Mouse (Mus musculus): ENCODE measurements around the gene Gm43064. TPM values are rescaled to one million over a fixed set of nuclear protein-coding genes. Genes with fewer than 3 reads are reported as not detected.
A peak's percentile ranks its signal among the peaks of the same experiment; 100 is the strongest.

Gene Gm43064
- total RNA-seq (2021), result under 1 TPM in 1 of 2 experiments, not detected in 1; 0.62 TPM
- long read RNA-seq, experiment 1, result 0 reads
- long read RNA-seq, experiment 2, result 0 reads

- intact Hi-C loops (cut with DNase I), result loop anchor here (1.0 kb wide), 1 partner anchor 18 kb away; the partner anchor contains the start of gene Hipk1
- DNase-seq (ENCODE audit: low spot score in 2 of 2), result peak; percentile 88 to 91
Measured at GRCm38 (mm10) chr3:103808891-103809798, at the start of gene Gm43064, which contains the start of the genes Dclre1b and Ap4b1. Gene Gm43064 (plus strand): TSS chr3:103809573. Gene Dclre1b (minus strand): TSS chr3:103809444. Gene Ap4b1 (plus strand): TSS chr3:103809520.

GRCm38 (mm10) chr3:103766789-103767188 is 42.6 kb upstream of the Gm43064 start:
- no peak for DNase-seq (ENCODE audit: low spot score in 2 of 2)
- intact Hi-C loops (cut with DNase I), result no loop called here

- peak; percentile 15 to 28 for DNase-seq (ENCODE audit: low spot score in 2 of 2)
- intact Hi-C loops (cut with DNase I), result no loop called here
Measured at GRCm38 (mm10) chr3:103771531-103772130, 37.7 kb upstream of the Gm43064 start.

- intact Hi-C loops (cut with DNase I), result no loop called here
- DNase-seq (ENCODE audit: low spot score in 2 of 2), result no peak
Measured at GRCm38 (mm10) chr3:103772846-103773245, 36.5 kb upstream of the Gm43064 start.

- DNase-seq (ENCODE audit: low spot score in 2 of 2), result no peak
- intact Hi-C loops (cut with DNase I), result no loop called here
Measured at GRCm38 (mm10) chr3:103773508-103773907, 35.9 kb upstream of the Gm43064 start.

GRCm38 (mm10) chr3:103774009-103774408 is 35.4 kb upstream of the Gm43064 start:
- intact Hi-C loops (cut with DNase I), result no loop called here
- no peak for DNase-seq (ENCODE audit: low spot score in 2 of 2)

GRCm38 (mm10) chr3:103777940-103778339 is 31.4 kb upstream of the Gm43064 start:
- DNase-seq (ENCODE audit: low spot score in 2 of 2), result peak in 1 of 2 experiments; percentile 22

GRCm38 (mm10) chr3:103778660-103779059 is 30.7 kb upstream of the Gm43064 start:
- intact Hi-C loops (cut with DNase I), result no loop called here
- no peak for DNase-seq (ENCODE audit: low spot score in 2 of 2)

More at GRCm38 (mm10) chr3:103777940-103778339, 31.4 kb upstream of the Gm43064 start:
- intact Hi-C loops (cut with DNase I), result no loop called here

- no peak for DNase-seq (ENCODE audit: low spot score in 2 of 2)
- intact Hi-C loops (cut with DNase I), result no loop called here
Measured at GRCm38 (mm10) chr3:103779183-103779582, 30.2 kb upstream of the Gm43064 start.

GRCm38 (mm10) chr3:103780271-103780670 is 29.1 kb upstream of the Gm43064 start:
- no peak for DNase-seq (ENCODE audit: low spot score in 2 of 2)
- intact Hi-C loops (cut with DNase I), result no loop called here

GRCm38 (mm10) chr3:103780777-103781176 is 28.6 kb upstream of the Gm43064 start:
- intact Hi-C loops (cut with DNase I), result no loop called here
- no peak for DNase-seq (ENCODE audit: low spot score in 2 of 2)

GRCm38 (mm10) chr3:103782844-103783609 is 26.3 kb upstream of the Gm43064 start:
- no peak for DNase-seq (ENCODE audit: low spot score in 2 of 2)
- intact Hi-C loops (cut with DNase I), result no loop called here

- no peak for DNase-seq (ENCODE audit: low spot score in 2 of 2)
- intact Hi-C loops (cut with DNase I), result no loop called here
Measured at GRCm38 (mm10) chr3:103787225-103787624, 22.1 kb upstream of the Gm43064 start.

GRCm38 (mm10) chr3:103789096-103789495 is 20.3 kb upstream of the Gm43064 start:
- intact Hi-C loops (cut with DNase I), result no loop called here
- DNase-seq (ENCODE audit: low spot score in 2 of 2), result no peak

GRCm38 (mm10) chr3:103789891-103790345 is 19.5 kb upstream of the Gm43064 start:
- intact Hi-C loops (cut with DNase I), result no loop called here

GRCm38 (mm10) chr3:103790346-103791145 is 18.8 kb upstream of the Gm43064 start:
- peak in 1 of 2 experiments; percentile 24 for DNase-seq (ENCODE audit: low spot score in 2 of 2)
- intact Hi-C loops (cut with DNase I), result loop anchor here (1.0 kb wide), 1 partner anchor 19 kb away; the partner anchor contains the start of genes Ap4b1, Dclre1b and Gm43064

More at GRCm38 (mm10) chr3:103789891-103790345, 19.5 kb upstream of the Gm43064 start:
- peak in 1 of 2 experiments; percentile 26 for DNase-seq (ENCODE audit: low spot score in 2 of 2)

GRCm38 (mm10) chr3:103791230-103792110 is 17.9 kb upstream of the Gm43064 start, which contains the start of gene Hipk1:
Gene Hipk1 (minus strand): TSS chr3:103791563.
- intact Hi-C loops (cut with DNase I), result loop anchor here (1.0 kb wide), 1 partner anchor 18 kb away; the partner anchor contains the start of genes Ap4b1, Dclre1b and Gm43064
- DNase-seq (ENCODE audit: low spot score in 2 of 2), result peak; percentile 93 to 94

Measured in left cerebral cortex, postnatal 14 days (tissue).